Mouse (Mus musculus): ENCODE data around the gene Gad1. TPM values are rescaled to one million over a fixed set of nuclear protein-coding genes. Genes with fewer than 3 reads are reported as not detected.

Gene Gad1
- polyA plus RNA-seq, 1 experiment from 2014 or later: 1.5 TPM

GRCm38 (mm10) chr2:70595896-70596295 lies 43.0 kb downstream of the Gad1 start:
- no peak for ATAC-seq (ENCODE audit: insufficient number of reproducible peaks, insufficient read depth, low FRiP score, low TSS enrichment, low read depth)
- 72% methylated on average over 2 of the region's 2 CpGs for WGBS
- Histone ChIP-seq H3K4me1 (no peaks in the 10 kb centered on the region), H3K27ac (no peak overlapping the region), H3K9ac (no peak overlapping the region), H3K4me2 (no peak overlapping the region), H3K9me3 (no peaks in the 10 kb centered on the region), H3K27me3 (no peaks in the 10 kb centered on the region), H3K36me3 (no peaks in the 10 kb centered on the region), H3K4me3 (no peak overlapping the region)

- no peaks in the 10 kb centered on the region for H3K4me1 ChIP-seq
- no peak overlapping the region for H3K9ac ChIP-seq
- H3K36me3 ChIP-seq: no peaks in the 10 kb centered on the region
- no peaks in the 10 kb centered on the region for H3K9me3 ChIP-seq
- H3K4me3 ChIP-seq: no peak overlapping the region
- H3K4me2 ChIP-seq: no peak overlapping the region
- H3K27me3 ChIP-seq: no peaks in the 10 kb centered on the region
- H3K27ac ChIP-seq: no peak overlapping the region
- 75% methylated on average over 3 of the region's 3 CpGs for WGBS
- ATAC-seq (ENCODE audit: insufficient number of reproducible peaks, insufficient read depth, low FRiP score, low TSS enrichment, low read depth): no peak
These were observed 56.9 kb downstream of the Gad1 start for GRCm38 (mm10) chr2:70609769-70610168.

DNA sequence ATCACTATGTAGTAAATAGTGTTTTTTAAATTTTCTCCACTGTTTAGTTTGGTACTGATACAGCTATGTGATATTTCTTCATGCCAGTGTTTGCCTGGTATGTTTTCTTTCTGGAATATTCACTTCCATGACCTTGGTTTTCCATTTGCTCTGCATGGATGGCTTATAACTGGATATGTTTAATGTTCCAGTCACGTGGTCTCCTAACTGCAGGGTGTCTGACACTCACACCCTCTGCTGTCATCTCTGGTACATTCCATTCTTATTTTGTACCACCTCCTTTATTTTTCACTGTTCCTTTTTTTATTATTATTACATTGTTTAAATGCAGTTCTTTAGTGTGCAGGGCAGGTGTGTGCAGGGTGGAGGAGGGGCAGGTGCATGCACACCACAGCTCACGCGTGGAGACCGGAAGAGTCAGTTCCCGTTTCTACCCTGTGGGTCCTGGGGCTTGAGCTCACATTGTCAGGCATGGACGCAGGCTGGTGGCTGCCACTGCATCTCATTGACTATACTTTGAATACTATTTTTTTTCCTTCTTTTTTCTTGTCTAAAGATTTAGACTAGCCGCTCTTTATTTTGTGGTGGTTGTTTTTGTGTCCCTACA lies 62.0 kb downstream of the Gad1 start:
- Histone ChIP-seq H3K4me1 (peaks cover under 1% of the 10 kb centered on the region; the same call in 1 of the 2 replicates), H3K27ac (no peak overlapping the region), H3K4me3 (no peak overlapping the region), H3K27me3 (no peaks in the 10 kb centered on the region), H3K36me3 (no peaks in the 10 kb centered on the region), H3K9ac (no peak overlapping the region), H3K9me3 (no peaks in the 10 kb centered on the region), H3K4me2 (no peak overlapping the region)
- WGBS: 81% methylated on average over 7 of the region's 7 CpGs
- no peak for ATAC-seq (ENCODE audit: insufficient number of reproducible peaks, insufficient read depth, low FRiP score, low TSS enrichment, low read depth)

GRCm38 (mm10) chr2:70616076-70616475 lies 63.2 kb downstream of the Gad1 start:
- no peaks in the 10 kb centered on the region for H3K9me3 ChIP-seq
- 85% methylated on average over 2 of the region's 2 CpGs for WGBS
- no peak overlapping the region for H3K27ac ChIP-seq
- H3K9ac ChIP-seq: no peak overlapping the region
- H3K4me1 ChIP-seq: peaks cover 3% of the 10 kb centered on the region; the same call in 1 of the 2 replicates
- no peak overlapping the region for H3K4me2 ChIP-seq
- no peaks in the 10 kb centered on the region for H3K27me3 ChIP-seq
- H3K36me3 ChIP-seq: no peaks in the 10 kb centered on the region
- no peak for ATAC-seq (ENCODE audit: insufficient number of reproducible peaks, insufficient read depth, low FRiP score, low TSS enrichment, low read depth)
- no peak overlapping the region for H3K4me3 ChIP-seq

DNA sequence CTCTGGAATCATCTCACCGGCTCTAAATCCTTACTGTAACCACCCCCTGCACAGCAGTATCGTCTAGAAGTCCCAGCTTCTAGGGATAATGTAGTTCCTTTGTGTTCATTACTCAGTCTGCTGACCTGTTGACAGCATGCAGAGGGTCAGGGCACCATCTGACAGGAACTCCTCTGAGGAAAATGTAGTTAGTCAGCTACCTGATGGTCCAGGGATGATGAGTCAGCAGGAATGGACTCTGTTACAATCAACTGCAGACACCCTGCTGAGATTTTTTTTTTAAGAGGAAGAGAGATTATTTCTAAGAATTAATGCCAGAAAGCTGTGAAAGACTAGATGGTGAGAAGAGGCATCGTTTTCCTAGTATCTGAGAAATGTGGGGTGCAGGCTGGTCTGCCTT lies 63.7 kb downstream of the Gad1 start:
- ATAC-seq (ENCODE audit: insufficient number of reproducible peaks, insufficient read depth, low FRiP score, low TSS enrichment, low read depth): no peak
- WGBS: 67% methylated on average over 3 of the region's 3 CpGs

DNA sequence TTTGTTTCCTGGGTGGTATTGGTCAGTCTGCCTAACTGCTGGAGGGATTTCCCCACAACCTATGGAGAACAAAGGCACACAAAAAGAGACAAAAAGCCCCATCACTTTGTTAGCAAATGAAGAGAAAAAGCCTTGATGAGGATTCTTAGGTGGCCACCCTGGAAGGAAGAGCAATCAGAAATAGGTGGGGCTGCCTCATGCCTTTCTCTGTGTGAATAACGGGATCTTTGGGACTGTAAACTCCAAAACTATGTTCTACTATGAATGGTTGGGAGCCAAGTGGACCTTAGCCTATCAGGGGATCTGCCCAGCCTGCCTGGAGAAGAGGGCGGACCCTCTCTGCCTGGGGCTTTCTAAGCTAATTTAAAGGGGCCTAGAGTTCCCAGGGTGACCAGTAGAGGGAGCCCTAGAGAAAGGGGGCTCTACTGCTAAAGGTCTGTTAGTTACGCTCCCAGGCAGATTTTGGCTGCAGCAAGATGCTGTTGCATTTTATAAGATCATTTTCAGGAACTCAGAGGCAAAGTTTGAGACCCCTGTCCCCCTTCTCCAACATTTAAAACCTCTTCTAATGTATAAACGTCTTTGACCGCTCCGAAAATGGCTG lies 66.5 kb downstream of the Gad1 start:
- Histone ChIP-seq H3K27ac (no peak overlapping the region), H3K36me3 (no peaks in the 10 kb centered on the region)
- no peak for ATAC-seq (ENCODE audit: insufficient number of reproducible peaks, insufficient read depth, low FRiP score, low TSS enrichment, low read depth)

More for the DNA sequence above, 63.7 kb downstream of the Gad1 start:
- H3K27me3 ChIP-seq: no peaks in the 10 kb centered on the region
- H3K36me3 ChIP-seq: no peaks in the 10 kb centered on the region
- no peak overlapping the region for H3K4me3 ChIP-seq
- peaks cover 3% of the 10 kb centered on the region; the same call in 1 of the 2 replicates for H3K4me1 ChIP-seq
- no peak overlapping the region for H3K27ac ChIP-seq
- H3K9me3 ChIP-seq: no peaks in the 10 kb centered on the region
- H3K4me2 ChIP-seq: no peak overlapping the region
- H3K9ac ChIP-seq: no peak overlapping the region

GRCm38 (mm10) chr2:70620225-70620624 lies 67.4 kb downstream of the Gad1 start:
- no peaks in the 10 kb centered on the region for H3K36me3 ChIP-seq
- ATAC-seq (ENCODE audit: insufficient number of reproducible peaks, insufficient read depth, low FRiP score, low TSS enrichment, low read depth): no peak
- H3K4me3 ChIP-seq: no peak overlapping the region
- 0 out of 2 replicates have a peak, but pooled peaks cover 4% of the 10 kb centered on the region for H3K27me3 ChIP-seq
- H3K9ac ChIP-seq: no peak overlapping the region
- no peak overlapping the region for H3K4me2 ChIP-seq
- no peaks in the 10 kb centered on the region for H3K9me3 ChIP-seq
- H3K27ac ChIP-seq: no peak overlapping the region
- WGBS: 12% methylated on average over 6 of the region's 6 CpGs
- H3K4me1 ChIP-seq: peaks cover 3% of the 10 kb centered on the region; the same call in 1 of the 2 replicates

More for the DNA sequence above, 66.5 kb downstream of the Gad1 start:
- Histone ChIP-seq H3K9ac (no peak overlapping the region), H3K4me2 (no peak overlapping the region), H3K9me3 (no peaks in the 10 kb centered on the region), H3K4me3 (no peak overlapping the region), H3K4me1 (peaks cover 3% of the 10 kb centered on the region; the same call in 1 of the 2 replicates), H3K27me3 (0 out of 2 replicates have a peak, but pooled peaks cover 4% of the 10 kb centered on the region)
- 88% methylated on average over 6 of the region's 6 CpGs for WGBS

DNA sequence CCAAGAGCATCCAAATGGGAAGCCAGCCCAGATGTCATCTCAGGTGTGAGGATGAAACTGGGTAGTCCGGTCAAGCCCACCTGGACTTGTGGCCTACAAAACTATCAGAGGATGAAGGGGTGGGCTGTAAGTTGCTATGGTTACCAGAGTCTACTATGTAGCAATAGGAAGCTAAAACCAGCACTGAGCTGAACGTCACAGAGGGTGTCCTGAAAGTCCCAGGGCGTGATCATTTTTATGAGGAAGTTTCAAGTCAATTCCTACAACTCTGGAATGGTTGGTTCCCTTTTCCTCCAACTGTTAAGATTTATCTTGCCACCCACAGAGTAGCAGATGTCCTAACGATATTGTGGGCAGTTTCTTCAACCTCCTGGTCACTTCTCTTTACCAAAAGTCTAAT lies 69.4 kb downstream of the Gad1 start:
- Histone ChIP-seq H3K4me1 (peaks cover 3% of the 10 kb centered on the region; the same call in 1 of the 2 replicates), H3K9me3 (peaks cover 1% of the 10 kb centered on the region; the same call in 1 of the 2 replicates), H3K27me3 (0 out of 2 replicates have a peak, but pooled peaks cover 4% of the 10 kb centered on the region), H3K9ac (no peak overlapping the region), H3K27ac (no peak overlapping the region), H3K4me2 (no peak overlapping the region), H3K4me3 (no peak overlapping the region), H3K36me3 (no peaks in the 10 kb centered on the region)
- 81% methylated on average over 4 of the region's 4 CpGs for WGBS
- ATAC-seq (ENCODE audit: insufficient number of reproducible peaks, insufficient read depth, low FRiP score, low TSS enrichment, low read depth): no peak

GRCm38 (mm10) chr2:70625761-70626160 lies 72.9 kb downstream of the Gad1 start:
- no peak overlapping the region for H3K4me2 ChIP-seq
- H3K27ac ChIP-seq: no peak overlapping the region
- H3K9ac ChIP-seq: no peak overlapping the region
- H3K4me3 ChIP-seq: no peak overlapping the region
- ATAC-seq (ENCODE audit: insufficient number of reproducible peaks, insufficient read depth, low FRiP score, low TSS enrichment, low read depth): no peak
- peaks cover 18% of the 10 kb centered on the region for H3K4me1 ChIP-seq
- no peaks in the 10 kb centered on the region for H3K36me3 ChIP-seq
- WGBS: 59% methylated on average over 7 of the region's 7 CpGs
- peaks cover 5% of the 10 kb centered on the region; the same call in 1 of the 2 replicates for H3K9me3 ChIP-seq
- 0 out of 2 replicates have a peak, but pooled peaks cover 4% of the 10 kb centered on the region for H3K27me3 ChIP-seq

GRCm38 (mm10) chr2:70628397-70628796 lies 75.5 kb downstream of the Gad1 start:
- no peak overlapping the region for H3K4me2 ChIP-seq
- peaks cover 18% of the 10 kb centered on the region for H3K4me1 ChIP-seq
- H3K4me3 ChIP-seq: no peak overlapping the region
- peaks cover 5% of the 10 kb centered on the region; the same call in 1 of the 2 replicates for H3K9me3 ChIP-seq
- no peaks in the 10 kb centered on the region for H3K27me3 ChIP-seq
- whole genome bisulfite sequencing: 86% methylated on average over 12 of the region's 12 CpGs
- H3K9ac ChIP-seq: no peak overlapping the region
- no peak overlapping the region for H3K27ac ChIP-seq
- no peak for ATAC-seq (ENCODE audit: insufficient number of reproducible peaks, insufficient read depth, low FRiP score, low TSS enrichment, low read depth)
- H3K36me3 ChIP-seq: no peaks in the 10 kb centered on the region

- peaks cover 5% of the 10 kb centered on the region; the same call in 1 of the 2 replicates for H3K9me3 ChIP-seq
- no peaks in the 10 kb centered on the region for H3K27me3 ChIP-seq
- peak overlapping the region; percentile 86 for H3K27ac ChIP-seq
- H3K4me3 ChIP-seq: peak overlapping the region; percentile 30
- 6% methylated on average over 10 of the region's 10 CpGs for WGBS
- peak; percentile 89 for ATAC-seq (ENCODE audit: insufficient number of reproducible peaks, insufficient read depth, low FRiP score, low TSS enrichment, low read depth)
- no peaks in the 10 kb centered on the region for H3K36me3 ChIP-seq
- peaks cover 18% of the 10 kb centered on the region for H3K4me1 ChIP-seq
- peak overlapping the region; percentile 53; the same call in 1 of the 2 replicates for H3K9ac ChIP-seq
- peak overlapping the region; percentile 56 for H3K4me2 ChIP-seq
These were observed 76.5 kb downstream of the Gad1 start for GRCm38 (mm10) chr2:70629339-70629761.

- Histone ChIP-seq H3K27ac (peak overlapping the region; percentile 45; the same call in 1 of the 2 replicates), H3K9ac (no peak overlapping the region), H3K4me3 (0 out of 2 replicates have a peak overlapping the region, but pooled peaks have one; percentile 30), H3K27me3 (no peaks in the 10 kb centered on the region), H3K4me1 (peaks cover 18% of the 10 kb centered on the region), H3K9me3 (peaks cover 5% of the 10 kb centered on the region; the same call in 1 of the 2 replicates), H3K4me2 (peak overlapping the region; percentile 56), H3K36me3 (no peaks in the 10 kb centered on the region)
- no peak for ATAC-seq (ENCODE audit: insufficient number of reproducible peaks, insufficient read depth, low FRiP score, low TSS enrichment, low read depth)
- 56% methylated on average over 3 of the region's 3 CpGs for WGBS
These were observed 77.0 kb downstream of the Gad1 start for GRCm38 (mm10) chr2:70629921-70630320.

Data from embryonic facial prominence, embryonic 13.5 days (tissue).